8 mouse cellular contexts compared by ENCODE assay signal in the genomic region with DNA sequence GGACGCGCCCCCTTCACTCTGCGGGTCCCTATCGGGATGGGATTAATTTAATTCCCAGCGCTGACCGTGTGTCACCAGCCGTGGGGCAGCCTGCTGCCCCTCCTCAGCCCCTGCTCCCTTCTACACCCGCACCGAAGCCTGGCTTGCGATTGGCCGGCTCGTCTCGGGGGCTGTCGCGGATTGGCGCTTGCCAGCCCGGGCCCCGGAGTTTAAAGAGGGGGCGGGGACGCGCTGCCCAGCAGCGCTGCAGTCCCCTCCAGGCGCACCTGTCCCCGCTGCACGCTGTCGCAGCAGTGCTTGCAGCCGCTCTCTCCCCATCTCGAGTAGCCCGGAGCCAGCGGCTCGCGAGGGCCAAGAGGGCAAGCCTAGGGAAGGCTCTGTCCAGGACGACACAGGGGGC. TPM values are rescaled to one million over a fixed set of nuclear protein-coding genes. Genes with fewer than 3 reads are reported as not detected.
DNase-seq lines count a peak whose midpoint lies in the region; ATAC-seq lines count a peak whose summit lies in the region.

TSS of gene Cldn11 (plus strand) at position 215 of the 400 bp plus-strand sequence.

- ATAC-seq in hindbrain, embryonic 14.5 days (ENCODE audit: low FRiP score) = peak; percentile 85

- intact Hi-C loops in left cerebral cortex, postnatal 36 days (cut with DNase I) = loop anchor here (1.0 to 10.0 kb wide), 5 partner anchors 105 to 454 kb away; no protein-coding TSS in a partner anchor

- H3K27ac ChIP-seq in hindbrain, embryonic 14.5 days = no peak within 1 kb of the TSS
- H3K27ac ChIP-seq in midbrain, embryonic 10.5 days (replicated peaks) = no peak within 1 kb of the TSS

- peak within 1 kb of the TSS; percentile 98 for H3K4me2 ChIP-seq in hindbrain, embryonic 14.5 days (replicated peaks)

- H3K27me3 ChIP-seq in hindbrain, embryonic 14.5 days (ENCODE audit: control insufficient read depth, insufficient read depth, low read length) = peaks cover 20% of the 10 kb centered on the region; the same call in 1 of the 2 replicates
- peaks cover 55% of the 10 kb centered on the region for H3K27me3 ChIP-seq in midbrain, embryonic 10.5 days (ENCODE audit: low read depth, poor library complexity, severe bottlenecking)

- DNase-seq in ovary, postnatal 36 days (ENCODE audit: low spot score) = peak; percentile 67
- no peak for DNase-seq in ovary, postnatal 10 days (ENCODE audit: low spot score)
- peak; percentile 76 for DNase-seq in embryo, embryonic 9.5 days (ENCODE audit: extremely low spot score)
- DNase-seq in hindbrain, embryonic 14.5 days (ENCODE audit: low spot score) = peak; percentile 62
- no peak for DNase-seq in left cerebral cortex, postnatal 36 days (ENCODE audit: low spot score in 2 of 2)
- peak; percentile 80 for DNase-seq in midbrain, embryonic 10.5 days (ENCODE audit: low spot score)
- DNase-seq in thymus, postnatal 14 days = peak; percentile 53
- no peak for DNase-seq in spleen, adult 12 weeks (ENCODE audit: low spot score)

- WGBS in hindbrain, embryonic 14.5 days = under 1% methylated on average over 31 of the region's 33 CpGs
- WGBS in midbrain, embryonic 10.5 days = 0% methylated on average over 33 of the region's 33 CpGs

- H3K9me3 ChIP-seq in hindbrain, embryonic 14.5 days (ENCODE audit: control insufficient read depth, low read length) = no peaks in the 10 kb centered on the region
- no peaks in the 10 kb centered on the region for H3K9me3 ChIP-seq in midbrain, embryonic 10.5 days (replicated peaks)

- H3K9ac ChIP-seq in hindbrain, embryonic 14.5 days = peak within 1 kb of the TSS; percentile 53

- peaks cover 5% of the 10 kb centered on the region; the same call in 1 of the 2 replicates for H3K4me1 ChIP-seq in hindbrain, embryonic 14.5 days (replicated peaks; ENCODE audit: control insufficient read depth, insufficient read depth, low read length)
- peaks cover 15% of the 10 kb centered on the region for H3K4me1 ChIP-seq in midbrain, embryonic 10.5 days

- H3K36me3 ChIP-seq in hindbrain, embryonic 14.5 days (replicated peaks; ENCODE audit: control insufficient read depth, insufficient read depth) = no peaks in the 10 kb centered on the region
- no peaks in the 10 kb centered on the region for H3K36me3 ChIP-seq in midbrain, embryonic 10.5 days

- H3K4me3 ChIP-seq in hindbrain, embryonic 14.5 days (replicated peaks; ENCODE audit: low read length) = peak within 1 kb of the TSS; percentile 39
- peak within 1 kb of the TSS; percentile 61 for H3K4me3 ChIP-seq in midbrain, embryonic 10.5 days

RNA-seq across cellular contexts. Expression of gene Cldn11, which starts in this region (rescaled TPM):
- polyA plus RNA-seq in hindbrain, embryonic 14.5 days (2014; fragmentation: Nextera tagmentation; extraction: Ambion mirVana) = 40.3 and 44.9 TPM in 2 replicates
- 100 to 1,000 TPM; 132 to 218 TPM for total RNA-seq in left cerebral cortex, postnatal 36 days (2021)
- 7.6 and 8.4 TPM in 2 replicates for polyA plus RNA-seq in midbrain, embryonic 10.5 days (2016; fragmentation: Nextera tagmentation; extraction: Ambion mirVana)

Comparison
In these comparisons a context has a peak if more than half of its experiments do, and no peak if none do; other contexts are left out.
1. DNase-seq: peak in ovary, postnatal 36 days (single experiment), embryo, embryonic 9.5 days (single experiment), hindbrain, embryonic 14.5 days (single experiment), midbrain, embryonic 10.5 days (single experiment) and thymus, postnatal 14 days (single experiment); none in ovary, postnatal 10 days (single experiment), left cerebral cortex, postnatal 36 days (0 of 2) and spleen, adult 12 weeks (single experiment).